Mouse (Mus musculus): ENCODE results near the gene Cacna2d2.

DNA sequence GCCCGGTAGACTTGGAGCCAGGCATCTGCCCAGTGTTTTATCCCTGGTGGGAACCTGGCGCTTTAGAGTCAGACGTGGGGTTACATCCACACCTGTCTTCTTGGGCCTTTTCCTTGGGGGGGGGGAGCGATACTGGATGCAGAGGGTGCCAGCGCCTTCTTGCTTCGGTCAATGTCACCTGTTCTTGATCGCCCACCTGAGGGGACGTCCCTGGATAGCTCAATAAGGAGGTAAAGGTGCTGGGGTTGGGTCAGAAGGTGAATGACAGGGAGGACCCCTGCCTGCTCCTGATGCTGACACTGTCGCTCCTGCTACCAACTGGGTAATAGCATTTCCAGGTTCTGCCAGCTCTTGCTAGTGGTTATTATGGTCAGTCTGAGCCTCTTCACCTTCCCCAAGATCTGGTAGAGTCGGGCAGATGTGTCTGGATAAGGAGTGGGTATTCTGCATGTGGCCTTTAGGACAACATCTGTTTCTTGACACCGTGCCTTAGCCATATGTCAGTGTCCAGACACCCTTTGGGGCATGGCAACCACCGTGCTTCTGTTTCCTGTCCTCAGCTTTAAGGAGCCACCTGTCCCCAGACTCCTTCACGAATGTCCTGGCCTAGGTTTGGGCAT is 1.4 kb downstream of the Cacna2d2 start:
- TF ChIP-seq CTCF (conservative IDR thresholded peaks at IDR 0.05; ENCODE audit: low read length) (no peak), POU5F1 (IDR thresholded peaks at IDR 0.05; ENCODE audit: borderline replicate concordance, low read length) (no peak)
